Mouse (Mus musculus) cerebellum, adult 2 months (tissue): ENCODE data around the gene Rmi2.

ENCODE experiments used
- CTCF ChIP-seq: fragments of 200-500 bp; IDR thresholded peaks from 2 replicates; pipeline ENCODE4 v1.5.1; 2011; ENCODE audit warnings: low read depth, mild to moderate bottlenecking, control low read depth, low read length, moderate library complexity, borderline replicate concordance; ENCODE audit not compliant: insufficient read depth
- POLR2A ChIP-seq: fragments of 200-500 bp; IDR thresholded peaks from 2 replicates; pipeline ENCODE4 v1.6.1; 2011; ENCODE audit warnings: low read length, control low read depth, borderline replicate concordance; ENCODE audit not compliant: insufficient read depth

DNA sequence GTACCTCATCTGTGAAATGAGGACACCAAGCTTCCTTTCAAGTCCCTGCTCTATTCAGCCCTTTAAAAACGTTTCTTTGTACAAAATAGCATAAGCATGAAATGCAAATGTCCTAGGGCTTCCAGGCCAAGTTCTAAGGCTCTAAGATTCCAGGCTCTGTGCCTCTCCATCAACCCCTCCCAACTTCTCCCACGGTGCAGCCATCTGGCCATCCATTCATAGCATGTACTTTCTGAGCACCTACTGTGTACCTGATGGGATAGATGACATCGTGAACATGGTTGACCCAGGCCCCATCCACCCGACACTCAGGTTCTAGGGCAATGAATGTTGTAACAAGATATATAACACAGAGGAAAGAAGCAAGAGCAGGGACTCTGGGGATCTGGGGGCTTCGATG is 88.7 kb downstream of the Rmi2 start:
- no peak for TF ChIP-seq POLR2A
- no peak for TF ChIP-seq CTCF
